Mouse (Mus musculus) liver, embryonic 16.5 days (tissue): ENCODE results near the gene Cox4i2. TPM values are rescaled to one million over a fixed set of nuclear protein-coding genes. Genes with fewer than 3 reads are reported as not detected.

Experiments used
- ATAC-seq: fragments of 200-750 bp; cut with Nextera tagmentation; 2 replicates; pipeline ENCODE4 v1.8.0; 2017; ENCODE audit warnings: low read depth, mild to moderate bottlenecking, moderate number of reproducible peaks, moderate library complexity
- H3K27ac ChIP-seq: fragments of 300-500 bp; sonication (generic); 2 replicates; pipeline ENCODE4 v1.5.1; 2014; ENCODE audit warnings: mild to moderate bottlenecking, low read length
- H3K27me3 ChIP-seq: fragments of 300-500 bp; sonication (generic); 2 replicates; pipeline ENCODE4 v1.6.1; 2014; ENCODE audit warnings: low read depth, low read length, mixed read lengths; ENCODE audit not compliant: control insufficient read depth, insufficient read depth
- H3K36me3 ChIP-seq: fragments of 300-500 bp; sonication (generic); 2 replicates; pipeline ENCODE4 v1.6.1; 2014; ENCODE audit warnings: mild to moderate bottlenecking; ENCODE audit not compliant: control insufficient read depth, insufficient read depth
- H3K4me1 ChIP-seq: fragments of 300-500 bp; sonication (generic); 2 replicates; pipeline ENCODE4 v1.6.1; 2014; ENCODE audit warnings: low read depth, low read length, mixed read lengths; ENCODE audit not compliant: control insufficient read depth
- H3K4me2 ChIP-seq: fragments of 300-500 bp; sonication (generic); 2 replicates; pipeline ENCODE4 v1.6.1; 2014; ENCODE audit warnings: low read depth, low read length, mixed read lengths
- H3K4me3 ChIP-seq: fragments of 300-500 bp; sonication (generic); 2 replicates; pipeline ENCODE4 v1.5.1; 2014; ENCODE audit warnings: low read depth, mild to moderate bottlenecking, low read length
- H3K9ac ChIP-seq: fragments of 300-500 bp; sonication (generic); 2 replicates; pipeline ENCODE4 v1.6.1; 2014; ENCODE audit warnings: low read depth, low read length
- H3K9me3 ChIP-seq: fragments of 300-500 bp; sonication (generic); replicated peaks from 2 replicates; pipeline ENCODE4 v1.6.1; 2016; ENCODE audit warnings: low read length; ENCODE audit not compliant: control insufficient read depth
- WGBS: fragments of 180-500 bp; shearing (Covaris S2); extraction: QIAGEN DNeasy Blood & Tissue Kit; methylation state at CpG from one replicate; pipeline ENCODE4 v1.1.7; 2014; ENCODE audit not compliant: insufficient replicate concordance; 5-methylcytosine and 5-hydroxymethylcytosine counted together
- polyA plus RNA-seq: library from polyadenylated mRNA; unstranded; fragments of >200 nt; fragmentation: Nextera tagmentation; extraction: Ambion mirVana; gene quantifications from 2 replicates; pipeline ENCODE4 v1.2.1, GENCODE M21; 2015

The Cox4i2 gene
- polyA plus RNA-seq, 1 experiment from 2014 or later = 1.4 TPM

- Histone ChIP-seq H3K9ac (no peak overlapping the region), H3K9me3 (no peaks in the 10 kb centered on the region), H3K4me1 (peaks cover 49% of the 10 kb centered on the region), H3K36me3 (no peaks in the 10 kb centered on the region), H3K4me2 (peak overlapping the region; percentile 25; the same call in 1 of the 2 replicates), H3K27ac (no peak overlapping the region; the same call in 1 of the 2 replicates), H3K4me3 (no peak overlapping the region), H3K27me3 (peaks cover 8% of the 10 kb centered on the region)
- peak; percentile 89 for ATAC-seq
- WGBS = 40% methylated on average over 7 of the region's 7 CpGs
These were observed 15.7 kb downstream of the Cox4i2 start for GRCm38 (mm10) chr2:152769677-152770076.

GRCm38 (mm10) chr2:152771571-152771970, 17.6 kb downstream of the Cox4i2 start:
- Histone ChIP-seq H3K36me3 (no peaks in the 10 kb centered on the region), H3K4me1 (peaks cover 43% of the 10 kb centered on the region), H3K27ac (no peak overlapping the region), H3K27me3 (peaks cover 4% of the 10 kb centered on the region), H3K4me3 (no peak overlapping the region), H3K9me3 (no peaks in the 10 kb centered on the region), H3K4me2 (no peak overlapping the region), H3K9ac (no peak overlapping the region)
- 46% methylated on average over 9 of the region's 9 CpGs for WGBS
- ATAC-seq = no peak

GRCm38 (mm10) chr2:152772231-152772630, 18.3 kb downstream of the Cox4i2 start:
- Histone ChIP-seq H3K27me3 (peaks cover 4% of the 10 kb centered on the region), H3K9ac (no peak overlapping the region), H3K27ac (no peak overlapping the region), H3K4me2 (no peak overlapping the region), H3K36me3 (no peaks in the 10 kb centered on the region), H3K4me3 (no peak overlapping the region), H3K4me1 (peaks cover 36% of the 10 kb centered on the region), H3K9me3 (no peaks in the 10 kb centered on the region)
- no peak for ATAC-seq
- 10% methylated on average over 1 of the region's 1 CpGs for WGBS

- 50% methylated on average over 4 of the region's 4 CpGs for WGBS
- H3K9me3 ChIP-seq = no peaks in the 10 kb centered on the region
These were observed 21.4 kb downstream of the Cox4i2 start for GRCm38 (mm10) chr2:152775357-152775756.

GRCm38 (mm10) chr2:152776019-152776418, 22.0 kb downstream of the Cox4i2 start:
- Histone ChIP-seq H3K4me2 (no peak overlapping the region), H3K36me3 (peaks cover 12% of the 10 kb centered on the region), H3K9me3 (no peaks in the 10 kb centered on the region), H3K4me1 (peaks cover 9% of the 10 kb centered on the region), H3K9ac (no peak overlapping the region), H3K27ac (no peak overlapping the region), H3K4me3 (no peak overlapping the region), H3K27me3 (peaks cover 4% of the 10 kb centered on the region)
- 80% methylated on average over 3 of the region's 3 CpGs for WGBS
- no peak for ATAC-seq

More at GRCm38 (mm10) chr2:152775357-152775756, 21.4 kb downstream of the Cox4i2 start:
- peaks cover 4% of the 10 kb centered on the region for H3K27me3 ChIP-seq
- H3K4me1 ChIP-seq = peaks cover 7% of the 10 kb centered on the region
- no peak for ATAC-seq
- H3K27ac ChIP-seq = no peak overlapping the region
- no peak overlapping the region for H3K4me2 ChIP-seq
- no peak overlapping the region for H3K4me3 ChIP-seq
- peaks cover 5% of the 10 kb centered on the region for H3K36me3 ChIP-seq
- H3K9ac ChIP-seq = no peak overlapping the region

- no peaks in the 10 kb centered on the region for H3K9me3 ChIP-seq
- 66% methylated on average over 2 of the region's 2 CpGs for WGBS
- ATAC-seq = no peak
- H3K36me3 ChIP-seq = peaks cover 16% of the 10 kb centered on the region
- H3K4me2 ChIP-seq = no peak overlapping the region
- peaks cover 4% of the 10 kb centered on the region for H3K27me3 ChIP-seq
- no peak overlapping the region for H3K9ac ChIP-seq
- H3K27ac ChIP-seq = no peak overlapping the region
- H3K4me3 ChIP-seq = no peak overlapping the region
- H3K4me1 ChIP-seq = peaks cover 13% of the 10 kb centered on the region
These were observed 22.5 kb downstream of the Cox4i2 start for GRCm38 (mm10) chr2:152776435-152776834.

- Histone ChIP-seq H3K4me3 (no peak overlapping the region), H3K9ac (no peak overlapping the region), H3K27me3 (no peaks in the 10 kb centered on the region), H3K27ac (no peak overlapping the region), H3K36me3 (peaks cover 22% of the 10 kb centered on the region), H3K4me2 (no peak overlapping the region), H3K9me3 (no peaks in the 10 kb centered on the region), H3K4me1 (peaks cover 17% of the 10 kb centered on the region)
- ATAC-seq = no peak
- 77% methylated on average over 3 of the region's 3 CpGs for WGBS
These were observed 23.1 kb downstream of the Cox4i2 start for GRCm38 (mm10) chr2:152777081-152777480.

- ATAC-seq = no peak
These were observed 26.5 kb downstream of the Cox4i2 start for GRCm38 (mm10) chr2:152780466-152780865.

GRCm38 (mm10) chr2:152781031-152781711, 27.2 kb downstream of the Cox4i2 start:
- no peak overlapping the region for H3K4me3 ChIP-seq
- 75% methylated on average over 3 of the region's 3 CpGs for WGBS
- H3K9ac ChIP-seq = no peak overlapping the region
- H3K9me3 ChIP-seq = no peaks in the 10 kb centered on the region
- H3K27me3 ChIP-seq = no peaks in the 10 kb centered on the region
- peak overlapping the region; percentile 29; the same call in 1 of the 2 replicates for H3K27ac ChIP-seq
- no peak overlapping the region for H3K4me2 ChIP-seq
- no peak for ATAC-seq
- peaks cover 25% of the 10 kb centered on the region for H3K36me3 ChIP-seq
- H3K4me1 ChIP-seq = peaks cover 49% of the 10 kb centered on the region

More at GRCm38 (mm10) chr2:152780466-152780865, 26.5 kb downstream of the Cox4i2 start:
- no peaks in the 10 kb centered on the region for H3K9me3 ChIP-seq
- no peak overlapping the region for H3K4me2 ChIP-seq
- WGBS = 89% methylated on average over 2 of the region's 2 CpGs
- H3K36me3 ChIP-seq = peaks cover 25% of the 10 kb centered on the region
- H3K27ac ChIP-seq = no peak overlapping the region
- H3K4me1 ChIP-seq = peaks cover 42% of the 10 kb centered on the region
- no peak overlapping the region for H3K4me3 ChIP-seq
- H3K27me3 ChIP-seq = no peaks in the 10 kb centered on the region
- no peak overlapping the region for H3K9ac ChIP-seq
